Mouse (Mus musculus) left cerebral cortex, adult 2 months (tissue): ENCODE measurements around the gene Dvl2. TPM values are rescaled to one million over a fixed set of nuclear protein-coding genes. Genes with fewer than 3 reads are reported as not detected.
A peak's percentile ranks its signal among the peaks of the same experiment; 100 is the strongest.

Source experiments
- DNase-seq, 2 experiments: peaks; one replicate each; pipeline ENCODE4 v3.0.0; 2021 to 2022; ENCODE audit warnings: low spot score in 2 of 2, mixed read lengths in 1 of 2; ENCODE audit errors: extremely low spot score in 1 of 2
- H3K27ac ChIP-seq: fragments of 200-600 bp; 2 replicates; pipeline ENCODE4 v1.8.1; 2022
- H3K4me3 ChIP-seq: fragments of 200-600 bp; 2 replicates; pipeline ENCODE4 v1.8.1; 2022
- CTCF ChIP-seq: fragments of 200-600 bp; IDR thresholded peaks from 2 replicates; pipeline ENCODE4 v1.8.1; 2022; ENCODE audit warnings: antibody characterized with exemption, mild to moderate bottlenecking, moderate library complexity
- intact Hi-C: fragments of 180-260 bp; cut with DNase I; formaldehyde crosslinking; loops from one replicate; pipeline ENCODE4 v1.15.1; 2025
- total RNA-seq, 2 experiments: library from RNA; stranded (reverse); gene quantifications; 2 replicates each; pipeline ENCODE4 v1.2.3; 2021

The Dvl2 gene
- total RNA-seq, 2 experiments from 2014 or later: 32.6 to 32.9 TPM

GRCm38 (mm10) chr11:70038174-70038573, 37.8 kb downstream of the Dvl2 start:
- Histone ChIP-seq H3K27ac (no peak overlapping the region), H3K4me3 (no peak overlapping the region)
- intact Hi-C loops: no loop called here
- no peak for DNase-seq
- no peak for TF ChIP-seq CTCF

DNA sequence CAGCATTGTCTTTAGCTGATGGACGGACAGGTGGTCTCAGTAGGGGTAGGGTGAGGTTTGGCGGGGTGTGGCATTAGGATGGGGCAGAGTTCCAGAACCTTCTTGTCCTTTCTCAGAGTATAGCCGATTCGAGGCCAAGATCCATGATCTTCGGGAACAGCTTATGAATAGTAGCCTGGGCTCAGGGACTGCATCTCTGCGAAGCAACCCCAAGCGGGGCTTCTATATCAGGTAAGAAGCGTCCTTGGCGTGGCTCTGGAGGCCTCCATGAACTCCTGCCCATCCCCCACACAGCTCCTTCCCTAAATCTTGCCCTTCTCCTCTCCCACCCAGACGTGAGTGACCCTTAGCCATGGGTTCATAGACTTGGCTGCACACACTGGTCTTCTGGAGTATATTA, 39.2 kb downstream of the Dvl2 start:
- no peak for TF ChIP-seq CTCF
- DNase-seq: no peak
- H3K27ac ChIP-seq: no peak overlapping the region
- no peak overlapping the region for H3K4me3 ChIP-seq
- intact Hi-C loops: no loop called here

DNA sequence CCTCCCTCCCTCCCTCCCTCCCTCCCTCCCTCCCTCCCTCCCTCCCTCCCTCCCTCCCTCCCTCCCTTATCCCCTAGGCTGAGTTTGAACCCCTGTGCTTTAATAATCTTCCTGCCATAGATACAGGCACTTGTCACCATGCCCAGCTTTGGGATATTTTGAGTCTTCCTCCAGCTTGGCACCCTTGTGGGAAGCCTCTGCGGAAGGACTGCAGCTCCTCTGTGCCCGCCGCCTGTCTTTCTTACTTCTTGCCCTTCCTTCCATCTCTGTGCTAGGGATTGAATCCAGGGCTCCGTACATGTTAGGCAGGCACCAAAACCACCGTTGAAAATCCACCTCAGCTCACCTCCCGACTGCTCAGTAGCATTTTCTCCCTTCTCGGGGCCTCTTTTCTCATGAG, 39.8 kb downstream of the Dvl2 start:
- intact Hi-C loops: no loop called here
- H3K27ac ChIP-seq: peak overlapping the region; percentile 40; the same call in 1 of the 2 replicates
- no peak for TF ChIP-seq CTCF
- no peak for DNase-seq
- no peak overlapping the region for H3K4me3 ChIP-seq

DNA sequence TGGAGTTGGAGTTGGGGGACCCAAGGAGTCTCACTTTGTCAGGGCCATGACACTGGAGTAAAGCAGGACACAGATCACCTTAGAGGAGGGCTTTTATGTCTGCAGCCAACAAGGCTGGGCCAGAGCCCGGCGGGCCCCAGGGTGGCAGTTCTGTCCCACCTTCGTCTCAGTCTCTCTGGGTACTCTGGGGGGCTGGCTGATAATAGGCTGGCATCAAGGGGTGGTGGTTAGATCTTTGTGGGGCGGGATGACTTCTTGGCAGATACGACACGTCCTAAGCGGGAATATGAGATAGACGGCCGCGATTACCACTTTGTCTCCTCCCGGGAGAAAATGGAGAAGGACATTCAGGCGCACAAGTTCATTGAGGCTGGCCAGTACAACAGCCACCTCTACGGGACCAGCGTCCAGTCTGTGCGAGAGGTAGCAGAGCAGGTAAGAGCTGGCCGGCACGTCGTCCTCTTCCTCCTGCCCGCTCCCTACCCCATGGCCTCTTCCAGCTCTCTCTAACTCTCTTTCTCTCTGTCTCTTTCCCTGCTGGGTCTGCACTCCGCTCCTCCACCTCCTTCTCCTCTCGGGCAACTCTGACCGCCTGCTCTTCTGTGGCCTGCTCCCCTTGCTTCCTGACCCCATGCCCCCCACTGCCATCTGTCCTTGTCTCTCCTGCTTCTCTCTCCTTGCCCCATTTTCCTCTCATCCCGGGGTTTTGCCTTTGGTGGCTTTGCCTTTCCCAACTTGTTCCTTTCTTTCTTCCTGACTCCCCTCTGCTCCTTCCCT, 42.1 kb downstream of the Dvl2 start:
- no peak overlapping the region for H3K27ac ChIP-seq
- TF ChIP-seq CTCF: no peak
- intact Hi-C loops: no loop called here

GRCm38 (mm10) chr11:70043665-70044064, 43.3 kb downstream of the Dvl2 start:
- no peak overlapping the region for H3K27ac ChIP-seq

More for the DNA sequence above, 42.1 kb downstream of the Dvl2 start:
- no peak overlapping the region for H3K4me3 ChIP-seq
- DNase-seq: no peak

DNA sequence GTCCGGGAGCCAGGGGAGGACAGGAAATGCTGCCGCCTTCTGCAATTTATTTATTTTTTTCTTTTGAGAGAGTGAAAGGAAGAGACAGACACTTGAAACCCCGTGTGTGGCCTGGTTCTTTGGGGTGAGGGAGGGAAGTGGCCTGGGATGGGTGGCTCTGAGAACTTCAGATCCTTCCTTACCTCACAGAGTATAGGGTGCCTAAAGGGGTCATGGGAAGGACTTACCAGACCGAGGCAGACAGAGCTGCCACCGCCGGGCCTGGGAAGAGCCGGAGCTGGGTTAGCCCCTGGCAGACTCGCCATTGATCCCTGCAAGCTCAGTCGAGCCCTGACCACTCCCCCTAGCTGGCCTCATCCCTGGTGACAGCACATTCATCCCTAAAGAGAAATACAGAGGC, 45.0 kb downstream of the Dvl2 start:
- DNase-seq: no peak

More at GRCm38 (mm10) chr11:70043665-70044064, 43.3 kb downstream of the Dvl2 start:
- H3K4me3 ChIP-seq: no peak overlapping the region
- TF ChIP-seq CTCF: no peak
- DNase-seq: no peak
- intact Hi-C loops: no loop called here

DNA sequence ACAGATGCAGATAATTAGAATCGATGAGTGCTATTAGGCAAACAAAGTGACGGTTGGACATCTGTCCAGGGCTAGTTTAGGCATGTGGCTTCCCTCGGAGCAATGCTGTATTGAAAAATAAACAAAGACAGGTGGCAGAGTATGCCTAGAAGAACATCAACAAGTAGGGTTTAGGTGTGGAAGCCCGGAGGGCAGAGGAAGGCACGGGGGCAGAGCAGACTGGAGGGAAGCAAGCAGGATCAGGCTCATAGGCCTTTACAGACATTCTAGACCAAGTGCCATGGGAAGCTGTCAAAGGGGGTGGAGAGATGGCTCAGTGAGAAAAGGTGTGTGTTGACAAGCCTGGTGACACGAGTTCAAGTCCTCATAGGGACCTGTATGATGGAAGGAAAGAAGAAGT, 49.0 kb downstream of the Dvl2 start:
- no peak overlapping the region for H3K27ac ChIP-seq
- no peak overlapping the region for H3K4me3 ChIP-seq
- DNase-seq: no peak
- no peak for TF ChIP-seq CTCF
- intact Hi-C loops: no loop called here

More for the DNA sequence above, 45.0 kb downstream of the Dvl2 start:
- Histone ChIP-seq H3K27ac (no peak overlapping the region), H3K4me3 (no peak overlapping the region)
- TF ChIP-seq CTCF: no peak
- intact Hi-C loops: no loop called here

DNA sequence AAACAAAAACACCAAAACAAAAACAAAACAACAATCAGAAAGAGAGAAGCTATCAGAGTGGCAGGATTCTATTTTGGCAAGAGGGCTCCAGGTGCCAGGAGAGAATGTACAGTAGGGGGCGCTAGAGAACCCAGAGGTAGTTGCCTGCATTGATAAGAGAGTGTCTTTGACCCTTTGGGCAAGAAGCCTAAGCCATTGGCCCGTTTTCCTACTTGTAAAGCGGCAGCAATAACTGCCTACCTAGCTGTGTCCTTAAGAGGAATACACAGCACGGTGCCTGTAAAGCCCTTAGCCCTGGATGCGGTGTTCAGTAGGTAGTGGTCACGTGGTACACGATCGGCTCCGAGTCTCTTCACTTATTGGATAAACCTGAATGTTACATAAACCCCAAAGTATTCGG, 49.4 kb downstream of the Dvl2 start:
- DNase-seq: no peak
- TF ChIP-seq CTCF: peak; percentile 57
- no peak overlapping the region for H3K4me3 ChIP-seq
- intact Hi-C loops: no loop called here
- no peak overlapping the region for H3K27ac ChIP-seq

DNA sequence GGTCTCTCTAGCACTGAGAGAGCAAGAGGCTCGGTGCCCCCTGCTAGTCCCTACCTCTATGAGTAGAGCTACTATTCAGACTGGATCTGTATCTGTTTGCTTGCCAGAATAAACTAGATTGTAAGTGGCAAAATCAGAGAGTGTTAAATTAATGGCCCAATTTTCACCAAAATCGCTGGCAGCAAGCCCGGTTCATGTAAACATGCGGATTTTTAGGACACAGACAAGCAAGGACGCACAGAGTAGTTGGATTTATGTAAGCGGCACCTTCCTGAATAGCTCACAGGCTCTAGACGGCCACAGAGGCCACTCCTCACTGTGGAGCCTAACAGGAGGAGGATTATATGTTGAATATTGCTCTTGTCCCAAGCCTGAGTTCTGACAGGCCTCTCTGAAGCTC, 52.8 kb downstream of the Dvl2 start:
- TF ChIP-seq CTCF: no peak
- intact Hi-C loops: no loop called here

GRCm38 (mm10) chr11:70053898-70054570, 53.6 kb downstream of the Dvl2 start, which contains the start of gene Asgr1:
Asgr1 (plus strand) TSS chr11:70054085.
- intact Hi-C loops: loop anchor here (2.0 kb wide), 1 partner anchor 159 kb away; the partner anchor contains the start of gene Slc16a11
- Histone ChIP-seq H3K4me3 (no peak within 1 kb of the TSS), H3K27ac (no peak within 1 kb of the TSS)
- no peak for DNase-seq
- no peak for TF ChIP-seq CTCF

More for the DNA sequence above, 52.8 kb downstream of the Dvl2 start:
- H3K27ac ChIP-seq: no peak overlapping the region
- DNase-seq: no peak
- H3K4me3 ChIP-seq: no peak overlapping the region

DNA sequence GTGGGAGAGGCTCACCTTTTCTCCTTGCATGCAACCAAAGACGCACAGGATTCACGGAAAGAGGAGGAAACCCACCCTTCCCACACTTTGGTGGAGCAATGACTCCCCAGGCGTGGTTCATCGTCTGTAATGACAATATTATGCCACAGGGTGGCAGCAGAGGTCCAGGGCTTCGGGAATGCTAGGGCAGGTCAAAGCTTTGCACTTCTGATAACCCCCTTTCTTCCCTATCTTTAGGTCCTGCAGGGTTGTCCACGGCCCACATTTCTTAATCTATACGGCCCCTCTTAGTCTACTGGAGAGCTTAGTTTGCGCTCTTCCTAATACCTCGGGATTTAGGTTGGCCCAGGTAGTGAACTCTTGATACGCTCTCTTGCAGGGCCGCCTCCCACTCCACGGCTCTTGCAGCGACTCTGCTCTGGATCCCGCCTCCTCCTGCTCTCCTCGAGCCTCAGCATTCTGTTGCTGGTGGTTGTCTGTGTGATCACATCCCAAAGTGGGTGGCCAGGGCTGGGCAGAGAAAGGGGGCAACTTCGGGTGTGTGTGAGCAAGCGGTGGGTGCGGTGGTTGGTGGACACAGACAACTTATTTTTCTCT, 55.3 kb downstream of the Dvl2 start:
- intact Hi-C loops: loop anchor here (2.0 to 5.0 kb wide), 2 partner anchors 123 to 157 kb away; partner anchors contain the start of gene Slc16a11
- TF ChIP-seq CTCF: peak; percentile 93
- no peak overlapping the region for H3K4me3 ChIP-seq
- DNase-seq: peak; percentile 62 to 74
- H3K27ac ChIP-seq: no peak overlapping the region

DNA sequence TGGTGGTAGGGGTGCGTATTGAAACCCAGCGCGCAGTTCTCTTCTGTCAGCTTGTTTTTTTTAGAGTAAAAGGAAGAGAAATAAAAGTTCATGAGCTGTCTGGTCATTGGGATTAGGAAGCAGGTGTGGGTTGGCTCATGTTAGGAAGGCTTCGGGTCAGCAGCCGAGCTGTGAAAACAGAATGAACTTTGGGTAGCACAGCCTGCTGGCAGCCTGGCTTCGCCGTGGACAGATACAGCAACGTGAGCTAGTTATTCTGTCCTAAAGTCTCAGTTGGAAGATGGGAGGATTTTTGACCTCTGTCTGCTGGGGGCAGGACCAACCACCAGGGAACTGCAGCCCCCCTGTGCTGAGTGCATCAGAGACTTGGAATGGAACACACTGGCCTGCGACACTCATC, 57.4 kb downstream of the Dvl2 start:
- TF ChIP-seq CTCF: no peak
- no peak overlapping the region for H3K4me3 ChIP-seq
- DNase-seq: no peak
- intact Hi-C loops: loop anchor here (5.0 kb wide), 1 partner anchor 126 kb away; no protein-coding TSS in a partner anchor
- H3K27ac ChIP-seq: no peak overlapping the region
